Mouse (Mus musculus) gonadal fat pad, adult 2 months (tissue): ENCODE measurements at regions not wholly inside any gene's neighbourhood (a gene's known extent, or its start where the extent isn't known, plus 50 kb on each side); places are given as distances from the start of the nearest gene placed in this dataset.

Experiments used
- DNase-seq: peaks from one replicate; pipeline ENCODE4 v3.0.0-alpha.2; 2012; ENCODE audit warnings: low read depth

- DNase-seq, result no peak
Measured at GRCm38 (mm10) chr17:88174242-88174679, 109.2 kb upstream of the Fbxo11 start.

- DNase-seq, result no peak
Measured at GRCm38 (mm10) chr17:88175951-88176623, 111.0 kb upstream of the Fbxo11 start.

- no peak for DNase-seq
Measured at GRCm38 (mm10) chr17:88190735-88191134, 125.6 kb upstream of the Fbxo11 start.

GRCm38 (mm10) chr17:88191444-88191843 is 126.4 kb upstream of the Fbxo11 start:
- no peak for DNase-seq

GRCm38 (mm10) chr17:88191930-88192807 is 127.1 kb upstream of the Fbxo11 start:
- no peak for DNase-seq

- no peak for DNase-seq
Measured at GRCm38 (mm10) chr17:88194693-88195092, 129.6 kb upstream of the Fbxo11 start.

GRCm38 (mm10) chr17:88195303-88195702 is 130.2 kb upstream of the Fbxo11 start:
- peak; percentile 24 for DNase-seq

GRCm38 (mm10) chr17:88195893-88196292 is 130.8 kb upstream of the Fbxo11 start:
- DNase-seq, result no peak

- no peak for DNase-seq
Measured at GRCm38 (mm10) chr17:88196322-88196721, 131.2 kb upstream of the Fbxo11 start.

- DNase-seq, result no peak
Measured at GRCm38 (mm10) chr17:88197381-88197780, 132.3 kb upstream of the Fbxo11 start.

GRCm38 (mm10) chr17:88201249-88201970 is 136.3 kb upstream of the Fbxo11 start:
- DNase-seq, result no peak

- DNase-seq, result no peak
Measured at GRCm38 (mm10) chr17:88202214-88202613, 137.1 kb upstream of the Fbxo11 start.

- no peak for DNase-seq
Measured at GRCm38 (mm10) chr17:88209565-88209964, 144.5 kb upstream of the Fbxo11 start.

- no peak for DNase-seq
Measured at GRCm38 (mm10) chr17:88212121-88212520, 147.0 kb upstream of the Fbxo11 start.

GRCm38 (mm10) chr17:88214746-88215145 is 149.7 kb upstream of the Fbxo11 start:
- DNase-seq, result no peak

- no peak for DNase-seq
Measured at GRCm38 (mm10) chr17:88222379-88222955, 157.4 kb upstream of the Fbxo11 start.

GRCm38 (mm10) chr17:88240476-88240875 is 175.4 kb upstream of the Fbxo11 start:
- no peak for DNase-seq

GRCm38 (mm10) chr17:88248625-88249024 is 183.5 kb upstream of the Fbxo11 start:
- DNase-seq, result no peak

- no peak for DNase-seq
Measured at GRCm38 (mm10) chr17:88251949-88252521, 186.9 kb upstream of the Fbxo11 start.

GRCm38 (mm10) chr17:88255744-88256598 is 184.5 kb upstream of the Foxn2 start:
- no peak for DNase-seq
